Mouse (Mus musculus): Measurements from ENCODE around the gene Tbx15.
A peak's percentile ranks its signal among the peaks of the same experiment; 100 is the strongest.

Gene Tbx15

GRCm38 (mm10) chr3:99240213-99240720 lies at the start of gene Tbx15:
Gene Tbx15, plus strand, starts transcription at chr3:99240381.
- no peak for DNase-seq (ENCODE audit: low spot score in 2 of 2)

GRCm38 (mm10) chr3:99193576-99193975 lies 46.6 kb upstream of the Tbx15 start:
- DNase-seq (ENCODE audit: low spot score in 2 of 2): no peak

GRCm38 (mm10) chr3:99203331-99203730 lies 36.9 kb upstream of the Tbx15 start:
- no peak for DNase-seq (ENCODE audit: low spot score in 2 of 2)

GRCm38 (mm10) chr3:99208416-99208815 lies 31.8 kb upstream of the Tbx15 start:
- no peak for DNase-seq (ENCODE audit: low spot score in 2 of 2)

- DNase-seq (ENCODE audit: low spot score in 2 of 2): no peak
Measured at GRCm38 (mm10) chr3:99211105-99211698, 29.0 kb upstream of the Tbx15 start.

GRCm38 (mm10) chr3:99227807-99228206 lies 12.4 kb upstream of the Tbx15 start:
- DNase-seq (ENCODE audit: low spot score in 2 of 2): no peak

GRCm38 (mm10) chr3:99233393-99234318 lies 6.5 kb upstream of the Tbx15 start:
- DNase-seq (ENCODE audit: low spot score in 2 of 2): peak in 1 of 2 experiments; percentile 45

- DNase-seq (ENCODE audit: low spot score in 2 of 2): no peak
Measured at GRCm38 (mm10) chr3:99234319-99234869, 5.8 kb upstream of the Tbx15 start.

GRCm38 (mm10) chr3:99235116-99235803 lies 4.9 kb upstream of the Tbx15 start:
- no peak for DNase-seq (ENCODE audit: low spot score in 2 of 2)

- no peak for DNase-seq (ENCODE audit: low spot score in 2 of 2)
Measured at GRCm38 (mm10) chr3:99235804-99236755, 4.1 kb upstream of the Tbx15 start.

GRCm38 (mm10) chr3:99238691-99239090 lies 1.5 kb upstream of the Tbx15 start:
- no peak for DNase-seq (ENCODE audit: low spot score in 2 of 2)

- DNase-seq (ENCODE audit: low spot score in 2 of 2): no peak
Measured at GRCm38 (mm10) chr3:99239301-99240045, 708 bp upstream of the Tbx15 start.

- no peak for DNase-seq (ENCODE audit: low spot score in 2 of 2)
Measured at GRCm38 (mm10) chr3:99240811-99241738, 894 bp downstream of the Tbx15 start.

GRCm38 (mm10) chr3:99242481-99242880 lies 2.3 kb downstream of the Tbx15 start:
- DNase-seq (ENCODE audit: low spot score in 2 of 2): no peak

GRCm38 (mm10) chr3:99245341-99245740 lies 5.2 kb downstream of the Tbx15 start:
- DNase-seq (ENCODE audit: low spot score in 2 of 2): no peak

- no peak for DNase-seq (ENCODE audit: low spot score in 2 of 2)
Measured at GRCm38 (mm10) chr3:99246629-99247028, 6.4 kb downstream of the Tbx15 start.

GRCm38 (mm10) chr3:99247586-99247985 lies 7.4 kb downstream of the Tbx15 start:
- no peak for DNase-seq (ENCODE audit: low spot score in 2 of 2)

- DNase-seq (ENCODE audit: low spot score in 2 of 2): no peak
Measured at GRCm38 (mm10) chr3:99247996-99248801, 8.0 kb downstream of the Tbx15 start.
